Mouse (Mus musculus) heart, adult 18-20 months (tissue): ENCODE measurements around the gene Ascl1. TPM values are rescaled to one million over a fixed set of nuclear protein-coding genes. Genes with fewer than 3 reads are reported as not detected.

Experiments
- DNase-seq, 2 experiments: peaks; one replicate each; pipeline ENCODE4 v3.0.0; 2021 to 2022; ENCODE audit warnings: mixed read lengths in 1 of 2
- total RNA-seq, 2 experiments: library from RNA; stranded (reverse); gene quantifications; 2 replicates each; pipeline ENCODE4 v1.2.3; 2021

The Ascl1 gene
- total RNA-seq, 2 experiments from 2014 or later: not detected

- no peak for DNase-seq
These were observed 7.5 kb downstream of the Ascl1 start for GRCm38 (mm10) chr10:87485721-87486620.

- no peak for DNase-seq
These were observed 8.4 kb downstream of the Ascl1 start for GRCm38 (mm10) chr10:87484831-87485720.

- DNase-seq: no peak
These were observed 15.6 kb downstream of the Ascl1 start for GRCm38 (mm10) chr10:87477895-87478294.

GRCm38 (mm10) chr10:87474971-87475370 lies 18.5 kb downstream of the Ascl1 start:
- no peak for DNase-seq

GRCm38 (mm10) chr10:87473475-87474131 lies 19.9 kb downstream of the Ascl1 start:
- DNase-seq: no peak

GRCm38 (mm10) chr10:87450777-87451176 lies 42.7 kb downstream of the Ascl1 start:
- DNase-seq: no peak

GRCm38 (mm10) chr10:87449368-87449767 lies 44.1 kb downstream of the Ascl1 start:
- no peak for DNase-seq

- DNase-seq: no peak
These were observed 45.2 kb downstream of the Ascl1 start for GRCm38 (mm10) chr10:87448257-87448656.

- no peak for DNase-seq
These were observed 45.7 kb downstream of the Ascl1 start for GRCm38 (mm10) chr10:87447754-87448095.

GRCm38 (mm10) chr10:87446829-87447753 lies 46.4 kb downstream of the Ascl1 start:
- DNase-seq: no peak

GRCm38 (mm10) chr10:87446139-87446828 lies 47.2 kb downstream of the Ascl1 start:
- no peak for DNase-seq

Other genes with a start within 250 kb of the Ascl1 start
- 10 to 100 TPM; 39.7 to 47.2 TPM for gene Pah, start 28.1 kb upstream of the Ascl1 start, total RNA-seq